Mouse (Mus musculus) right cerebral cortex, postnatal 25 days (tissue): ENCODE data around the gene Atp2b2.

ENCODE experiments used
- DNase-seq: peaks from one replicate; pipeline ENCODE4 v3.0.0; 2022

Atp2b2 gene

GRCm38 (mm10) chr6:113939442-113939841, 103.0 kb downstream of the Atp2b2 start:
- DNase-seq = no peak

- DNase-seq = no peak
Observed at GRCm38 (mm10) chr6:113936811-113937508, 105.5 kb downstream of the Atp2b2 start.

- DNase-seq = no peak
Observed at GRCm38 (mm10) chr6:113936111-113936510, 106.3 kb downstream of the Atp2b2 start.

GRCm38 (mm10) chr6:113934692-113935091, 107.7 kb downstream of the Atp2b2 start:
- DNase-seq = peak; percentile 91

GRCm38 (mm10) chr6:113933261-113934151, 108.9 kb downstream of the Atp2b2 start:
- no peak for DNase-seq

GRCm38 (mm10) chr6:113929191-113929875, 113.1 kb downstream of the Atp2b2 start:
- DNase-seq = peak; percentile 50

- DNase-seq = no peak
Observed at GRCm38 (mm10) chr6:113923249-113923648, 119.2 kb downstream of the Atp2b2 start.

- no peak for DNase-seq
Observed at GRCm38 (mm10) chr6:113920466-113920865, 121.9 kb downstream of the Atp2b2 start.

GRCm38 (mm10) chr6:113912753-113913152, 129.7 kb downstream of the Atp2b2 start:
- DNase-seq = no peak

- DNase-seq = no peak
Observed at GRCm38 (mm10) chr6:113911094-113911493, 131.3 kb downstream of the Atp2b2 start.

GRCm38 (mm10) chr6:113910411-113911055, 131.9 kb downstream of the Atp2b2 start:
- DNase-seq = no peak

- DNase-seq = no peak
Observed at GRCm38 (mm10) chr6:113909836-113910235, 132.6 kb downstream of the Atp2b2 start.

- no peak for DNase-seq
Observed at GRCm38 (mm10) chr6:113908066-113908465, 134.3 kb downstream of the Atp2b2 start.

GRCm38 (mm10) chr6:113904406-113904805, 138.0 kb downstream of the Atp2b2 start:
- no peak for DNase-seq

GRCm38 (mm10) chr6:113896023-113896422, 146.4 kb downstream of the Atp2b2 start:
- no peak for DNase-seq

GRCm38 (mm10) chr6:113894008-113894407, 148.4 kb downstream of the Atp2b2 start:
- DNase-seq = no peak

GRCm38 (mm10) chr6:113892091-113892674, 150.2 kb downstream of the Atp2b2 start:
- no peak for DNase-seq

GRCm38 (mm10) chr6:113891225-113891967, 151.0 kb downstream of the Atp2b2 start:
- peak; percentile 76 for DNase-seq

- no peak for DNase-seq
Observed at GRCm38 (mm10) chr6:113890858-113891213, 151.6 kb downstream of the Atp2b2 start.

- DNase-seq = peak; percentile 60
Observed at GRCm38 (mm10) chr6:113890023-113890857, 152.2 kb downstream of the Atp2b2 start.

GRCm38 (mm10) chr6:113889180-113889579, 153.2 kb downstream of the Atp2b2 start:
- DNase-seq = no peak
